In genomic region chr9:45011291-45011690, GRCm38 (mm10) we compare ENCODE assay signal across 23 mouse cellular contexts. TPM values are rescaled to one million over a fixed set of nuclear protein-coding genes. Genes with fewer than 3 reads are reported as not detected.
A peak's percentile ranks its signal among the peaks of the same experiment; 100 is the strongest.
DNase-seq lines count a peak whose midpoint lies in the region; TF ChIP-seq lines count a peak whose summit lies in the region.
"Had no signal": no experiment of that assay in that cellular context is flagged by ENCODE, and none has a peak within 500 bp of the region (broad histone marks: within the 10 kb centered on the region; RNA-seq: fewer than 3 reads in every experiment).

No protein-coding gene starts in this region.

- peaks cover 8% of the 10 kb centered on the region for H3K36me3 ChIP-seq in thymus, adult 2 months (ENCODE audit: control insufficient read depth, insufficient read depth, low read length)
- H3K36me3 ChIP-seq: G1E had no signal

- H3K27ac ChIP-seq in thymus, adult 2 months (ENCODE audit: control insufficient read depth, insufficient read depth, low read length) = peak overlapping the region; percentile 77; the same call in 1 of the 2 replicates

- H3K4me1 ChIP-seq in thymus, adult 2 months (replicated peaks; ENCODE audit: control insufficient read depth, insufficient read depth, low read length) = peaks cover 32% of the 10 kb centered on the region

- TF ChIP-seq POLR2A in thymus, adult 2 months (IDR thresholded peaks at IDR 0.05; ENCODE audit: control insufficient read depth, extremely low read depth, insufficient read depth, low read length, poor library complexity) = no peak

- 10% methylated on average over 6 of the region's 6 CpGs for WGBS in thymus, adult 2 months

- no peak for TF ChIP-seq CTCF in thymus, adult 2 months (IDR thresholded peaks at IDR 0.05; ENCODE audit: borderline replicate concordance, control insufficient read depth, extremely low read depth, insufficient read depth, low read length, poor library complexity)

- no peaks in the 10 kb centered on the region for H3K27me3 ChIP-seq in thymus, adult 2 months (ENCODE audit: control insufficient read depth, insufficient read depth, low read length)
- H3K27me3 ChIP-seq: CH12.LX had no signal

- no peak for DNase-seq in thymus, adult 2 months
- DNase-seq in thymus, postnatal 10 days (ENCODE audit: low spot score in 2 of 2) = no peak
- DNase-seq in thymus, postnatal 25 days = peak; percentile 49
- no peak for DNase-seq in thymus, adult 18-20 months
- DNase-seq in thymus, postnatal 36 days = peak; percentile 34 to 51
- no peak for DNase-seq in thymus, postnatal 0 days (ENCODE audit: low spot score)
- peak; percentile 54 for DNase-seq in thymus, postnatal 4 days
- DNase-seq in thymus, postnatal 14 days = no peak
- DNase-seq: adrenal gland, adult 2 months; adrenal gland, adult 8-10 months; adrenal gland, postnatal 10 days; adrenal gland, postnatal 14 days; adrenal gland, postnatal 25 days; adrenal gland, postnatal 36 days; B cell, adult 2 months; cerebellum, adult 11 months; cerebellum, adult 11-12 months had no signal

- no peak overlapping the region for H3K4me3 ChIP-seq in thymus, adult 2 months (ENCODE audit: control insufficient read depth, insufficient read depth, low read length)

RNA-seq across cellular contexts. Expression of gene Cd3e, which starts 1.9 kb away (rescaled TPM):
- polyA plus RNA-seq in thymus, adult 2 months (2012; rRNA removed) = 343 and 451 TPM in 2 replicates
- 511 and 576 TPM in 2 replicates for polyA plus RNA-seq in thymus, postnatal 0 days (2015; fragmentation: Nextera tagmentation; extraction: Ambion mirVana)
- polyA plus RNA-seq: brain, embryonic 14.5 days; C2C12; G1E; Patski had no signal

RNA-seq across cellular contexts. Expression of gene Mpzl2, which starts 28.3 kb away (rescaled TPM):
- polyA plus RNA-seq in thymus, adult 2 months (2012; rRNA removed) = 10.1 and 11.6 TPM in 2 replicates
- 5.9 and 7.4 TPM in 2 replicates for polyA plus RNA-seq in thymus, postnatal 0 days (2015; fragmentation: Nextera tagmentation; extraction: Ambion mirVana)
- polyA plus RNA-seq: activated CD4-positive, CD25-positive, alpha-beta regulatory T cell, adult 4 months; C2C12; G1E; Patski had no signal

RNA-seq across cellular contexts. Expression of gene Cd3d, which starts 29.7 kb away (rescaled TPM):
- 214 and 262 TPM in 2 replicates for polyA plus RNA-seq in thymus, adult 2 months (2012; rRNA removed)
- polyA plus RNA-seq in thymus, postnatal 0 days (2015; fragmentation: Nextera tagmentation; extraction: Ambion mirVana) = 485 and 511 TPM in 2 replicates
- polyA plus RNA-seq: brain, embryonic 14.5 days; C2C12; G1E; Patski had no signal

RNA-seq across cellular contexts. Expression of gene Cd3g, which starts 31.1 kb away (rescaled TPM):
- 183 and 216 TPM in 2 replicates for polyA plus RNA-seq in thymus, adult 2 months (2012; rRNA removed)
- 973 and 1,015 TPM in 2 replicates for polyA plus RNA-seq in thymus, postnatal 0 days (2015; fragmentation: Nextera tagmentation; extraction: Ambion mirVana)
- polyA plus RNA-seq: adrenal gland, adult 2 months; brain, embryonic 14.5 days; C2C12; Patski had no signal

RNA-seq across cellular contexts. Expression of gene Mpzl3, which starts 43.7 kb away (rescaled TPM):
- 5.3 and 7.3 TPM in 2 replicates for polyA plus RNA-seq in thymus, adult 2 months (2012; rRNA removed)
- 7.7 and 8.9 TPM in 2 replicates for polyA plus RNA-seq in thymus, postnatal 0 days (2015; fragmentation: Nextera tagmentation; extraction: Ambion mirVana)

Comparison
In these comparisons a context has a peak if more than half of its experiments do, and no peak if none do; other contexts are left out.
1. DNase-seq: peak in thymus, postnatal 25 days (single experiment), thymus, postnatal 36 days (2 of 2) and thymus, postnatal 4 days (single experiment); none in thymus, adult 2 months (single experiment), thymus, postnatal 10 days (0 of 2), thymus, adult 18-20 months (0 of 2), thymus, postnatal 0 days (single experiment) and thymus, postnatal 14 days (single experiment).